Mouse (Mus musculus): Measurements from ENCODE around the gene Vmn1r19. TPM values are rescaled to one million over a fixed set of nuclear protein-coding genes. Genes with fewer than 3 reads are reported as not detected.
"Not testable (repeated sequence)": the region's sequence is repeated elsewhere in the genome, so short reads cannot be mapped to it uniquely, and the experiment has no call there.

Gene Vmn1r19
- not detected for polyA plus RNA-seq (2017; shearing (Covaris generic))

- not testable (repeated sequence) for ATAC-seq
These were observed at the start of gene Vmn1r19 for GRCm38 (mm10) chr6:57403480-57403879. TSS of gene Vmn1r19 (plus strand) at chr6:57403780.

- no peak for ATAC-seq
These were observed 46.7 kb upstream of the Vmn1r19 start for GRCm38 (mm10) chr6:57356864-57357263.

DNA sequence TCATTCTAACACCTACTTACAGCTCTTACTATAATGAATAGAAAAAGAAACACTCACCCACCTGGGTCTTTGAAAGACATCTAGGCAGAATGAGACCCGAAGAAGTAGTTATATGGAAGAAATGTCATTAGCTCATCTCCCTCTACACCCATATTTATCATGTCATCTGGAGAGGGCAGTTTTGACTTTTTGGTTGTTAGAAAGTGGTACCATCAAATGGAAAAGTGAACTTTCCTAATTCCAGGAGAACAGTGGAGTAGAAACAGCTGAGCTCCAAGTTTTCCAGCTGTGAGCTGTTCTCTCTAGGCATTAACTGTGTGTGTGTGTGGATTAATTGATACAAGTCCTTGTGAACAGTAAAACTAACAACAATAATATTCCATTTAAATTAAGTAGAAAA is 40.0 kb upstream of the Vmn1r19 start, which contains the start of gene Vmn1r17:
Gene Vmn1r17, minus strand, starts transcription at position 101 of the 400 bp plus-strand sequence.
- ATAC-seq = no peak

GRCm38 (mm10) chr6:57365866-57366265 is 37.7 kb upstream of the Vmn1r19 start:
- ATAC-seq = not testable (repeated sequence)

DNA sequence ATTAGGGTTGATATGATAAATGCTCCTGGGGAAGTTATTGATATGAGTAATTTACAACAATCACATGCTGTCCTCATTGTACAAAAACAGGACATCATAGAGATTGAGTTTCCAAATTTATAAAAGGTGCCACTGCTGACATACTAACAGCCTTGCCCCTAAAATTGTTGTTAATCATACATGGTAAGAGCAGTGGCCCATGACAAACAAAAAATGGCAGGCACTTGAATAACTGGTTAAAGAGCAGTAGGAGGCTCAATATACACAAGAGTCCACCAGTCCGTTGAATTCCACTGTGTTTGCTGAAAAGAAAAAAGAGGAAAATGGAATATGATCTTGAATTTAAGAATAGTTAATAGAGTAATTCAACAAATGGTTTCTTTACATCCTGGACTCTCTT is 36.1 kb upstream of the Vmn1r19 start:
- no peak for ATAC-seq

DNA sequence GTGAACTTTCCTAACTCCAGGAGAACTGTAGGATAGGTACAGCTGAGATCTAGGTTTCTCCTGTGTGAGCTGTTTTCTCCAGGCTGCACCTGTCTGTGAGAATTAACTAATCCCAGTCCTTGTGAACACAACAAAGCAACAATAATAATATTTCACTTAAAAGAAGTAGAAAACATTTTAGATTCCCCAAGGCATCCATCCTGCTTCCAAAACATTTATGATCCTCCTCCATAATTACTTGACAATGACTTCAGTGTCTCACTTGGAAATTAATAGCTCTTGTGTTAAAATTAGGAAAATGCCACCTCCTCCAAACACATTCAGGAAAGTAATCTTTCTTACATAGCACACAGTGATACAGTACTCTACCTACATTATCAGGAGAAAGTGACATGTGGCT is 7.9 kb upstream of the Vmn1r19 start, which contains the start of gene Vmn1r18:
Gene Vmn1r18, minus strand, starts transcription at position 101 of the 400 bp plus-strand sequence.
- no peak for ATAC-seq

DNA sequence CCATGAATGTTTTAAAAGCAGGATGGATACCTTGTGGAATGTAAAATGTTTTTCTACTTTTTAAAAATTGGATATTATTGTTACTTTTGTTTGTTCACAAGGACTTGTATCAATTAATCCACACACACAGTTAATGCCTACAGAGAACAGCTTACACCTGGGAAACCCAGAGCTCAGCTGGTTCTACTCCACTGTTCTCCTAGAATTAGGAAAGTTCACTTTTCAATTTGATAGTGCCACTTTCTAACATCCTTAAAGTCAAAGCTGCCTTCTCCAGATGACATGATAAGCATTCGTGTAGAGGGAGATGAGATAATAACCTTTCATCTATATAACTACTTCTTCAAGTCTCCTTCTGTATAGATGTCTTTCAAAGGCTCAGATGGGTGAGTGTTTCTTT is 25.1 kb downstream of the Vmn1r19 start, which contains the start of gene Vmn1r20:
Gene Vmn1r20, plus strand, starts transcription at position 301 of the 400 bp plus-strand sequence.
- no peak for ATAC-seq

DNA sequence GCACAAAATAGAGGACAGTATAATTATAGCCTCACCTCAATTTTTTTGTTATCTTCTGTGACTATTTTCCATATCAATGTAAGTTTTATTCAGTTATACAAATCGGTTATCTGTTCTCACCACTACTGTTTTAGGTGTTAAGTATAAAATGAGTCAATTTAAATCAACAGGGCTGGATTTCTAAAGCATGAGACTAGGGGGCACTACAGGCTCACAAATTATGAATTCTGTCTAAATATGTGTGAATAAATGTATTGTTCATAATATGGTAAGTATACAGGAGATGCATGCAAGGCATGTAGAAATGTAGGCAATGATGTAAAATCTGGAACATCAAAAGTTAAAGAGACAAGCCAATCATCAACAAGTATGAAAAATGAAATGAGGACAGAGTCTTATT is 27.6 kb downstream of the Vmn1r19 start:
- ATAC-seq = no peak

Other genes with a start within 250 kb of the Vmn1r19 start
- gene Vmn1r12, start 246.9 kb upstream of the Vmn1r19 start, polyA plus RNA-seq (2017; shearing (Covaris generic)) = not detected
- under 1 TPM in 1 of 2 experiments, not detected in 1; 0.99 TPM for gene Vmn1r13, start 200.5 kb upstream of the Vmn1r19 start, polyA plus RNA-seq (2017; shearing (Covaris generic))
- gene Vmn1r14, start 172.1 kb upstream of the Vmn1r19 start, polyA plus RNA-seq (2017; shearing (Covaris generic)) = not detected
- gene Vmn1r15, start 145.8 kb upstream of the Vmn1r19 start, polyA plus RNA-seq (2017; shearing (Covaris generic)) = under 1 TPM in 1 of 2 experiments, not detected in 1; 0.21 TPM
- gene Vmn1r16, start 74.3 kb upstream of the Vmn1r19 start, polyA plus RNA-seq (2017; shearing (Covaris generic)) = not detected
- gene Vmn1r17, start 40.1 kb upstream of the Vmn1r19 start, polyA plus RNA-seq (2017; shearing (Covaris generic)) = not detected
- not detected for gene Vmn1r18, start 8.0 kb upstream of the Vmn1r19 start, polyA plus RNA-seq (2017; shearing (Covaris generic))
- not detected for gene Vmn1r20, start 25.1 kb downstream of the Vmn1r19 start, polyA plus RNA-seq (2017; shearing (Covaris generic))
- gene Ppm1k, start 131.7 kb downstream of the Vmn1r19 start, polyA plus RNA-seq (2017; shearing (Covaris generic)) = 10 to 100 TPM; 12.9 to 16.2 TPM
- 10 to 100 TPM; 23.2 to 26.4 TPM for gene Herc6, start 177.2 kb downstream of the Vmn1r19 start, polyA plus RNA-seq (2017; shearing (Covaris generic))

Data from activated CD4-positive, CD25-positive, alpha-beta regulatory T cell, adult 4 months (primary cell).